Mouse (Mus musculus): ENCODE measurements around the gene Vmn2r110. TPM values are rescaled to one million over a fixed set of nuclear protein-coding genes. Genes with fewer than 3 reads are reported as not detected.

Gene Vmn2r110
- not detected for polyA plus RNA-seq (2017; shearing (Covaris generic))

DNA sequence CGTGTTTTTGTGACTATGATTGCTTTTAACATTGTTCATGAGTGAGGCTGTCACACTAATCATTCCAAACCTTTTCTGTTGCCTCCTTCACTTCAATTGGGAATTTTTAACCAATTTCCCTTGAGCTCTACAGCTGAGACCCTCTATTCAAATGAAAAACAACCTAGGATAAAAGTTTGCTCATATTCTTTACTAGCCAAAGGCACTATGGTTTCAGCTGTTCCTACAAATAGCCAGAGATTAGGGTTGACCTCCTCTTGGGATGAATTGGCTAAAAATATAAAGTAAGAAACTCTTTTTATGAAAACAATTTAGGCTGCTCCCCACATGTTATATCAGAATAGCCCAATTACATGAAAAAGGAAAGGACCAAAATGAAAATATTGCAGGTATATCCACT, at the start of gene Vmn2r110:
Gene Vmn2r110 (minus strand): TSS at position 101 of the 400 bp plus-strand sequence.
- ATAC-seq = no peak

DNA sequence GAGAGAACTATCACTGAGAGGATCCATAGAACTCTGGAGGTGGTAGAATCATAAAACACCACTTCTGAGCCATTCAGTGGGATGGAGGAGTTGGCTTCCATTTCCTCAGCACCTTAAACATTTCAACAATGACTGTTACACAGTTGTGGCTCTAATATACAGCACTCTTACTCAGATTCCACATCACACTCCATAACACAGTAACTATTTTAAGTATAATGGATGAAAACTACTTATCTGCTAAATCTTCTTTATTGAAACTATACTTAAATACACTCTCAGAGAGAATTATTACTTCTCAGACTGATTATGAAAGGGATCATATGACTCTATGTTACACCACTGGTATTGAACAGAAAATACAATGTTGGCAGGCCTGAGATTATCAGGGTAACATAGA, 28.6 kb upstream of the Vmn2r110 start, which contains the start of gene Fpr-rs3:
Gene Fpr-rs3 (minus strand): TSS at position 101 of the 400 bp plus-strand sequence.
- no peak for ATAC-seq

DNA sequence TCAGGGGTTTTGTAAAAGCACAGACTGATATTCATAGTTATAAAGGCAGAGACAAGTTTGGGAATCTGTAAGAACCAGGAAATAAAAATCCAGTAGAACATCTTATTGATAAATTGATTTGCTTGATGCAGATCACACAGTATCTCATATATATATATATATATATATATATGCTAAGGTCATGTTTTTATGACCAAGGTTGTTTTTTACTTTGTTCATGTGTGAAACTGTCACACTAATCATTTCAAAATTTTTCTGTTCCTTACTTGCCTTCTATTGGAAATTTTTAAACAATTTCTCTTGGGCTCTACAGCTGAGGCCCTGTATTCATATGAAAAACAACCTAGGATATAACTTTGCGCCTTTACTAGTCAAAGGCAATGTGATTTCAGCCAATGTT, 31.6 kb downstream of the Vmn2r110 start, which contains the start of gene Vmn2r109:
Gene Vmn2r109 (minus strand): TSS at position 101 of the 400 bp plus-strand sequence.
- ATAC-seq = no peak

Other genes starting within 250 kb of the Vmn2r110 start
- not detected for gene Vmn1r224, start 182.3 kb downstream of the Vmn2r110 start, polyA plus RNA-seq (2017; shearing (Covaris generic))
- gene Vmn2r108, start 115.1 kb downstream of the Vmn2r110 start, polyA plus RNA-seq (2017; shearing (Covaris generic)) = not detected
- not detected for gene Vmn1r225, start 98.3 kb downstream of the Vmn2r110 start, polyA plus RNA-seq (2017; shearing (Covaris generic))
- not detected for gene Vmn2r109, start 31.7 kb downstream of the Vmn2r110 start, polyA plus RNA-seq (2017; shearing (Covaris generic))
- gene Fpr-rs3, start 28.5 kb upstream of the Vmn2r110 start, polyA plus RNA-seq (2017; shearing (Covaris generic)) = not detected
- gene Vmn1r226, start 86.4 kb upstream of the Vmn2r110 start, polyA plus RNA-seq (2017; shearing (Covaris generic)) = not detected
- gene Vmn1r227, start 133.4 kb upstream of the Vmn2r110 start, polyA plus RNA-seq (2017; shearing (Covaris generic)) = not detected
- not detected for gene Vmn1r228, start 189.7 kb upstream of the Vmn2r110 start, polyA plus RNA-seq (2017; shearing (Covaris generic))
- gene Vmn1r229, start 215.1 kb upstream of the Vmn2r110 start, polyA plus RNA-seq (2017; shearing (Covaris generic)) = under 1 TPM in 1 of 2 experiments, not detected in 1; 0.09 TPM
- not detected for gene Vmn1r230, start 244.0 kb upstream of the Vmn2r110 start, polyA plus RNA-seq (2017; shearing (Covaris generic))

Data from CD4-positive, CD25-positive, alpha-beta regulatory T cell, adult 4 months (primary cell).